Mouse (Mus musculus): Measurements from ENCODE around the gene Zbtb22.
"Not testable (repeated sequence)": the region's sequence is repeated elsewhere in the genome, so short reads cannot be mapped to it uniquely, and the experiment has no call there.

DNA sequence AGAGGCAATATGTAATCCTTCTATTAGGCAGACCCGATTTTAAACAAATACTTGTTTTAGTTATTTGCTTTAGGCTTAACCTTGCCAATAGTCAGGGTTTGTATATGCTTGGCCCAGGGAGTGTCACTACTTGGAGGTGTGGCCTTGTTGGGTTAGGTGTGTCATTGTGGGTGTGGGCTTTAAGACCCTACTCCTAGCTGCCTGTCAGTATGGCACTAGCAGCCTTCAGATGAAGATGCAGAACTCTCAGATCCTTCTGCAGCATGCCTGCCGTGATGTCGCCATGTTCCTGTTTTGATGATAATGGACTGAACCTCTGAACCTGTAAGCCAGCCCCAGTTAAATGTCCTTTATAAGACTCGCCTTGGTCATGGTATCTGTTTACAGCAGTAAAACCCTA is 22.7 kb upstream of the Zbtb22 start:
- not testable (repeated sequence) for TF ChIP-seq POLR2A (IDR thresholded peaks at IDR 0.05; ENCODE audit: low read depth, low read length); CTCF (IDR thresholded peaks at IDR 0.05; ENCODE audit: extremely low read depth, insufficient read length, insufficient replicate concordance, low read depth, low read length)

Measured in small intestine, adult 2 months (tissue).